Mouse (Mus musculus): ENCODE data around the gene Bcl2l10.

DNA sequence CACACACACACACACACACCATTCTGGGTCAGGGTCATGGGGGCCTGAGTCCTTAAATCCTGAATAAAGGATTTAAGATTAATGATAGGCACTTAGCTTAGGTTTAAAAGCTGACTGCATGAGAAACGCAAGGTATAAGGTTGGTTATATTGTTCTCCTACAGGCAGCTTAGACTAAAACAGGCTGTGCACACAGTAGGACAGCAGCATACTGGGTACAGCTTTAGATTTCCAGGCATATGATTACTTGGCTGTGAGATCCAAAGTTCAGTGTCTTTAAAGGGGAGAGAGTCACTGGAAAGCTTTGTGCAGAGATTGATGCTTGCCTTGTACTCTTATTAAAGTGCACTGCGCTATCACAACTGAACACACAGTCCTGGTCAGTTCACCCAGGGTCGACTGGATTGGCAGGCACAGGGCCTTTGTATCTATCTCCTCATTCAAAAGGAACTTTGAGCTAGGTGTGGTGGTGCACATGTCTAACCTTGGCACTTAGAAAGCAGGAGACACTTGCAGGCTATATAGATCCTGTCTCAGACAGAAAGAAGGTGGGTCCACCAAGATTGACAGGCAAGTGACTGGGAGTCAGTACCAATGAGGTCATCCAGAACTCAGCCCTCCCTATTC lies 36.9 kb downstream of the Bcl2l10 start:
- TF ChIP-seq POLR2A (IDR thresholded peaks at IDR 0.05; ENCODE audit: borderline replicate concordance, extremely low read depth, low read depth, low read length) (no peak), CTCF (IDR thresholded peaks at IDR 0.05; ENCODE audit: insufficient read depth, low read length) (no peak)

All from lung, adult 2 months (tissue).